Mouse (Mus musculus) ovary, postnatal 36 days (tissue): ENCODE measurements at regions not wholly inside any gene's neighbourhood (a gene's known extent, or its start where the extent isn't known, plus 50 kb on each side); places are given as distances from the start of the nearest gene placed in this dataset.
A peak's percentile ranks its signal among the peaks of the same experiment; 100 is the strongest.

Experiments
- DNase-seq: peaks from one replicate; pipeline ENCODE4 v3.0.0; 2022; ENCODE audit warnings: low spot score, mixed read lengths

GRCm38 (mm10) chr16:95196141-95196540, 61.2 kb upstream of the Kcnj15 start:
- no peak for DNase-seq

- DNase-seq, result peak; percentile 72
Observed at GRCm38 (mm10) chr16:95196622-95197021, 60.7 kb upstream of the Kcnj15 start.

- no peak for DNase-seq
Observed at GRCm38 (mm10) chr16:95198795-95199563, 58.4 kb upstream of the Kcnj15 start.

- DNase-seq, result no peak
Observed at GRCm38 (mm10) chr16:95202126-95202883, 55.1 kb upstream of the Kcnj15 start.

GRCm38 (mm10) chr16:95203026-95203425, 54.3 kb upstream of the Kcnj15 start:
- no peak for DNase-seq

GRCm38 (mm10) chr16:95203790-95204189, 53.6 kb upstream of the Kcnj15 start:
- no peak for DNase-seq

GRCm38 (mm10) chr16:95204507-95204906, 52.9 kb upstream of the Kcnj15 start:
- DNase-seq, result no peak

- no peak for DNase-seq
Observed at GRCm38 (mm10) chr16:95206445-95206844, 50.9 kb upstream of the Kcnj15 start.

GRCm38 (mm10) chr16:95207547-95207946, 49.8 kb upstream of the Kcnj15 start:
- no peak for DNase-seq
